In genomic region chr5:65686806-65687205, GRCm38 (mm10) we compare ENCODE assay signal across 16 mouse cellular contexts. TPM values are rescaled to one million over a fixed set of nuclear protein-coding genes. Genes with fewer than 3 reads are reported as not detected.
DNase-seq lines count a peak whose midpoint lies in the region.
"Had no signal": no experiment of that assay in that cellular context is flagged by ENCODE, and none has a peak within 500 bp of the region (broad histone marks: within the 10 kb centered on the region; RNA-seq: fewer than 3 reads in every experiment).

No protein-coding gene starts in this region.

- intact Hi-C loops in gastrocnemius, postnatal 14 days (cut with DNase I; ENCODE audit: low total_unique reads): no loop called here

- peak; percentile 60 for DNase-seq in gastrocnemius, adult 18-20 months (ENCODE audit: low spot score)
- no peak for DNase-seq in gastrocnemius, postnatal 10 days
- DNase-seq in gastrocnemius, adult 8-10 months (ENCODE audit: low spot score in 2 of 2): peak; percentile 15 to 20
- no peak for DNase-seq in gastrocnemius, postnatal 14 days
- peak; percentile 38 for DNase-seq in skeletal muscle tissue, adult 2 months (ENCODE audit: low read depth, low spot score)
- DNase-seq: adrenal gland, adult 2 months; adrenal gland, postnatal 10 days; adrenal gland, postnatal 25 days; B cell, adult 2 months; cerebellum, adult 11 months; cerebellum, adult 18-20 months; cerebellum, adult 8-10 months; cerebellum, adult 9-11 months; cerebellum, postnatal 14 days; cerebellum, postnatal 36 days; embryo, embryonic 11 days had no signal

RNA-seq across cellular contexts. Expression of gene Pds5a, which starts 11.3 kb away (rescaled TPM):
- total RNA-seq in gastrocnemius, adult 18-20 months (2021): 10 to 100 TPM; 43.1 to 44.7 TPM
- 10 to 100 TPM; 47.5 to 59.1 TPM for total RNA-seq in gastrocnemius, postnatal 10 days (2021)
- 10 to 100 TPM; 37.4 to 55.3 (median 41.5) TPM for total RNA-seq in gastrocnemius, adult 8-10 months (2022)
- total RNA-seq in gastrocnemius, postnatal 14 days (2021): 10 to 100 TPM; 40.6 to 42.9 TPM

Comparison
In these comparisons a context has a peak if more than half of its experiments do, and no peak if none do; other contexts are left out.
1. DNase-seq: peak in gastrocnemius, adult 18-20 months (single experiment), gastrocnemius, adult 8-10 months (2 of 2) and skeletal muscle tissue, adult 2 months (single experiment); none in gastrocnemius, postnatal 10 days (single experiment) and gastrocnemius, postnatal 14 days (single experiment).